In genomic region chr10:60202785-60203184, GRCm38 (mm10) we compare ENCODE assay signal across 10 mouse cellular contexts. TPM values are rescaled to one million over a fixed set of nuclear protein-coding genes. Genes with fewer than 3 reads are reported as not detected.
DNase-seq lines count a peak whose midpoint lies in the region; ATAC-seq and TF ChIP-seq lines count a peak whose summit lies in the region.
"Had no signal": no experiment of that assay in that cellular context is flagged by ENCODE, and none has a peak within 500 bp of the region (broad histone marks: within the 10 kb centered on the region; RNA-seq: fewer than 3 reads in every experiment).

No protein-coding gene starts in this region.

- no peak for DNase-seq in left cerebral cortex, adult 2 months (ENCODE audit: extremely low spot score in 1 of 2, low spot score in 2 of 2)
- no peak for DNase-seq in left cerebral cortex, adult 18-20 months (ENCODE audit: low spot score in 2 of 2)
- DNase-seq in urinary bladder, postnatal 10 days (ENCODE audit: low spot score), result no peak
- no peak for DNase-seq in gastrocnemius, adult 18-20 months (ENCODE audit: low spot score)
- DNase-seq in spleen, postnatal 4 days (ENCODE audit: low spot score in 2 of 2), result no peak
- DNase-seq: thymus, postnatal 25 days had no signal

- peak overlapping the region; percentile 52 for H3K27ac ChIP-seq in left cerebral cortex, adult 2 months
- H3K27ac ChIP-seq in embryonic facial prominence, embryonic 12.5 days, result peak overlapping the region; percentile 70
- H3K27ac ChIP-seq in hindbrain, embryonic 16.5 days (ENCODE audit: low read depth, low read length), result peak overlapping the region; percentile 74
- peak overlapping the region; percentile 3; the same call in 1 of the 2 replicates for H3K27ac ChIP-seq in neural tube, embryonic 12.5 days

- no peaks in the 10 kb centered on the region for H3K27me3 ChIP-seq in embryonic facial prominence, embryonic 12.5 days
- H3K27me3 ChIP-seq in hindbrain, embryonic 16.5 days (replicated peaks; ENCODE audit: control insufficient read depth, insufficient read depth, low read length), result no peaks in the 10 kb centered on the region
- no peaks in the 10 kb centered on the region for H3K27me3 ChIP-seq in neural tube, embryonic 12.5 days (replicated peaks)

- intact Hi-C loops in left cerebral cortex, adult 2 months (cut with DNase I), result no loop called here

- 12% methylated on average over 5 of the region's 5 CpGs for WGBS in embryonic facial prominence, embryonic 12.5 days
- WGBS in hindbrain, embryonic 16.5 days, result 7% methylated on average over 5 of the region's 5 CpGs
- 8% methylated on average over 5 of the region's 5 CpGs for WGBS in neural tube, embryonic 12.5 days

- peak; percentile 66; the same call in 1 of the 2 replicates for ATAC-seq in embryonic facial prominence, embryonic 12.5 days (ENCODE audit: insufficient number of reproducible peaks, insufficient read depth, low FRiP score, low TSS enrichment)
- peak; percentile 93 for ATAC-seq in hindbrain, embryonic 16.5 days
- peak; percentile 89 for ATAC-seq in neural tube, embryonic 12.5 days (ENCODE audit: low FRiP score, low read depth)

- TF ChIP-seq CTCF in left cerebral cortex, adult 2 months (IDR thresholded peaks at IDR 0.05), result no peak

- H3K4me3 ChIP-seq in left cerebral cortex, adult 2 months, result no peak overlapping the region
- H3K4me3 ChIP-seq in embryonic facial prominence, embryonic 12.5 days, result no peak overlapping the region
- H3K4me3 ChIP-seq in hindbrain, embryonic 16.5 days (ENCODE audit: low read length), result no peak overlapping the region
- H3K4me3 ChIP-seq in neural tube, embryonic 12.5 days, result no peak overlapping the region
- H3K4me3 ChIP-seq: megakaryocyte, embryonic 14.5 days had no signal

- no peaks in the 10 kb centered on the region for H3K9me3 ChIP-seq in embryonic facial prominence, embryonic 12.5 days
- no peaks in the 10 kb centered on the region for H3K9me3 ChIP-seq in hindbrain, embryonic 16.5 days (ENCODE audit: control insufficient read depth, low read length)
- no peaks in the 10 kb centered on the region for H3K9me3 ChIP-seq in neural tube, embryonic 12.5 days

- no peak overlapping the region for H3K9ac ChIP-seq in embryonic facial prominence, embryonic 12.5 days
- no peak overlapping the region for H3K9ac ChIP-seq in hindbrain, embryonic 16.5 days (ENCODE audit: low read depth, low read length)
- H3K9ac ChIP-seq in neural tube, embryonic 12.5 days, result no peak overlapping the region

- H3K36me3 ChIP-seq in embryonic facial prominence, embryonic 12.5 days, result no peaks in the 10 kb centered on the region
- no peaks in the 10 kb centered on the region for H3K36me3 ChIP-seq in hindbrain, embryonic 16.5 days (ENCODE audit: control insufficient read depth, insufficient read depth, low read length)
- H3K36me3 ChIP-seq in neural tube, embryonic 12.5 days, result no peaks in the 10 kb centered on the region

- H3K4me2 ChIP-seq in embryonic facial prominence, embryonic 12.5 days (replicated peaks), result no peak overlapping the region
- H3K4me2 ChIP-seq in hindbrain, embryonic 16.5 days (ENCODE audit: low read length), result no peak overlapping the region
- peak overlapping the region; percentile 38 for H3K4me2 ChIP-seq in neural tube, embryonic 12.5 days (replicated peaks)

- peaks cover 14% of the 10 kb centered on the region; the same call in 1 of the 2 replicates for H3K4me1 ChIP-seq in embryonic facial prominence, embryonic 12.5 days
- no peaks in the 10 kb centered on the region for H3K4me1 ChIP-seq in hindbrain, embryonic 16.5 days (ENCODE audit: control insufficient read depth, insufficient read depth, low read depth, low read length)
- H3K4me1 ChIP-seq in neural tube, embryonic 12.5 days, result peaks cover 11% of the 10 kb centered on the region
- H3K4me1 ChIP-seq: megakaryocyte, embryonic 14.5 days had no signal

RNA-seq across cellular contexts. Expression of gene Chst3, which starts 16.3 kb away (rescaled TPM):
- total RNA-seq in left cerebral cortex, adult 2 months (2021), result 1 to 10 TPM; 1.2 to 1.4 TPM
- 1 to 10 TPM in 1 of 2 experiments, under 1 TPM in 1; 0.65 to 1.1 TPM for total RNA-seq in left cerebral cortex, adult 18-20 months (2021)
- polyA plus RNA-seq in embryonic facial prominence, embryonic 12.5 days (2016; fragmentation: Nextera tagmentation; extraction: Ambion mirVana), result 3.2 and 3.6 TPM in 2 replicates
- polyA plus RNA-seq in hindbrain, embryonic 16.5 days (2015; fragmentation: Nextera tagmentation; extraction: Ambion mirVana), result 1.7 and 1.9 TPM in 2 replicates
- 2.9 and 3.3 TPM in 2 replicates for polyA plus RNA-seq in neural tube, embryonic 12.5 days (2016; fragmentation: Nextera tagmentation; extraction: Ambion mirVana)
- under 1 TPM; 0.27 to 0.40 TPM for total RNA-seq in gastrocnemius, adult 18-20 months (2021)

Comparison
In these comparisons a context has a peak if more than half of its experiments do, and no peak if none do; other contexts are left out.
1. H3K27ac ChIP-seq: peak in every context shown above with its lines; median percentile 74 in hindbrain, embryonic 16.5 days; 70 in embryonic facial prominence, embryonic 12.5 days; 52 in left cerebral cortex, adult 2 months; 3 in neural tube, embryonic 12.5 days.